Mouse (Mus musculus): ENCODE results near the gene Epn2. TPM values are rescaled to one million over a fixed set of nuclear protein-coding genes. Genes with fewer than 3 reads are reported as not detected.

Gene Epn2
- 10 to 100 TPM; 23.0 to 25.7 TPM for total RNA-seq (2021)
- long read RNA-seq, experiment 1, full-length matches to known transcripts, result 6 of 12 reads
- long read RNA-seq, experiment 1, partial matches to known transcripts, result 0 of 12 reads
- long read RNA-seq, experiment 1, other reads (novel, unspliced or antisense), result 6 of 12 reads
- long read RNA-seq, experiment 2, full-length matches to known transcripts, result 1 of 9 reads
- long read RNA-seq, experiment 2, partial matches to known transcripts, result 4 of 9 reads
- long read RNA-seq, experiment 2, other reads (novel, unspliced or antisense), result 4 of 9 reads

DNA sequence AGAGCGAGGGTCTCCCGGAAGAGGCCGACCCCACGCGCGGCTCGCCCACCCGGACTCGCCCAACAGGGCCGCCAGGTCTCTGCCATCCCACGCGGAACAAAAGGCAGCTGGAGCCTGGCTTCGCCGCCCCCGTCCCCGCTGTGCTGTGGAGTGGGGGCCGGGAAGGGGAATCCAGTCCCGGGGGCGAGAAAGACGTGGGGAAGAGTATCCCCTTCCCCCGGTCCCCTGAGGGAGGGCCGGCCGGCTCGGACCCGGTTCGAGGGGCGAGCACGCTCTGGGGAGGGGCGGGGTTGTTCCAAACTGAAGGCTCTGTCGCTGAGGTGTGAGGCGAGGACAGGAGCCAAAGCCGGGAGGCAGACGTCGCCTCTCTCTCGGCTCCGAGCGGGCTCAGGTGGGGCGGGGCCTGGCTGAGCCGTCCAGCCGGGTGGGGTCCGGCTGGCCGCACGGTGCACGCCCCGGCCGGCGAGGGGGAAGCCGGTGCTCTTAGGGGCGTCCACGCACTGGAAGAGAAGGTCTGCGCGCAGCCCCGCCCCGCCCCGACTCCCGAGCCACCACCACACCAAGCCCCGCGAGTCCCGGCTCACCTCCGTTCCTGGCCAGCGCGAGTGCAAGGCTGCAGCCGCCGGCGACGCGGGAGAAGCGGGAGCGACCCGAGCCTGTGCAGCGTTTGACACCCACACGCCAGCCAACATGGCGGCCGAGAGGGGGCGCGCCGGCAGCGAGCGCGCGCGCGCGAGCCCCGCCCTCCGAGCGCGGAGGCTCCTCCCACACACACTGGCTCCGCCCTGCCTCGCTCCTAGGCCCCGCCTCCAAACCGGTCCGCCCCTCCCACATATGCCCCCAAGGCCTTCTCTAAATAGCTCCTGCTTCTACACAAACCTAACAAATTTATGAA lies at the start of gene Epn2:
Gene Epn2 (minus strand): TSS at position 705 of the 895 bp plus-strand sequence.
- DNase-seq, result peak; percentile 79 to 86

DNA sequence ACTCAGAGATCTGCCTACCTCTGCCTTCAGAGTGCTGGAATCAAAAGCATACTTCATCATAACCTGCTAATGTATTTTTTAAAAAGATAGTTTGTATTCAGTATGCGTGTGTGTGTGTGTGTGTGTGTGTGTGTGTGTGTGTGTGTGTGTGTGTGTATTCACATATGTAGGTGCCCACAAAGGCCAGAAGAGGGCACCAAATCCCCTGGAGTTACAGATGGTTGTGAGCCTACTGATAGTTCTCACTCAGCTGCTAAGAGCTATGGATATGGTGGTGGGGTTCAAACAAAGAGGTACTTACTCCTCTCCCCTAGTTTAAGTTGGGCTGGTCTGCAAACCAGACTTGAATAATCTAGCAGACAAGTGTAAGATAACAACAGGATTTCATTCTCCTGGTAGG lies 47.0 kb upstream of the Epn2 start:
- DNase-seq, result no peak

DNA sequence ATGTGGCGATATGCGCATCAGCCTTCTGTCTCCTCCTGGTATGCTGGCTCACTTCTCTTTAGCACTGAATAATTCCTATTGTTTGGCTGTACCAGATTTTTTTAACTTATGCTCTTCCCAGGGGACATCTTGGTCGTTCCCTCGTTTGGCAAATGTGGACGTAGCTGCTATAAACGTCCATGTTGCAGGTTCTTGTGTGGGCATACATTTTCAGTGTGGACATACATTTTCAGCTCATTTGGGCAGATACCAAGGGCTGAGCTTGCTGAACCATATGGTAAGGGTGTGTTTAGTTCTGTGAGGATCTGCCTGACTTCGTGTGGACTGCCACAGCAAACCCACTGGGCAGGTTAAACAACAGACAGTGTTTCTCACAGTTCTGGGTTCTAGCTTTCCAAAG lies 45.6 kb upstream of the Epn2 start:
- no peak for DNase-seq

DNA sequence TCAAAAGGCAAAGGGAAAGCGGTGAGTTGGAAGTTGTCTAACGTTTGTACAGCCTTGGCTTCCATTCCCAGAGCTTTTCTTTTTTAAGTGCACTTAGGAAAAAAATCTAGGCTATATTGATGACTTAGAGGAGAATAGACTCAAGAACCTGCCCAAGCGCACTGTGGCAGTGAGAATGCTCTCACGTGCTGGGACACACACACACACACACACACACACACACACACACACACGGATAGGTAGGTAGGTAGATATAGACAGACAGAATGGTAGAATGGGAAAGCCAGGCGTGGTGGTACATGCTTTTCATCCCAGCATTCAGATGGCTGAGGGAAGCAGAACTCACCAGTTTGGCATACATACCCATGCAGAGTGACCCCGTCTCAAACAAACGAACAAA lies 41.3 kb upstream of the Epn2 start:
- DNase-seq, result no peak

DNA sequence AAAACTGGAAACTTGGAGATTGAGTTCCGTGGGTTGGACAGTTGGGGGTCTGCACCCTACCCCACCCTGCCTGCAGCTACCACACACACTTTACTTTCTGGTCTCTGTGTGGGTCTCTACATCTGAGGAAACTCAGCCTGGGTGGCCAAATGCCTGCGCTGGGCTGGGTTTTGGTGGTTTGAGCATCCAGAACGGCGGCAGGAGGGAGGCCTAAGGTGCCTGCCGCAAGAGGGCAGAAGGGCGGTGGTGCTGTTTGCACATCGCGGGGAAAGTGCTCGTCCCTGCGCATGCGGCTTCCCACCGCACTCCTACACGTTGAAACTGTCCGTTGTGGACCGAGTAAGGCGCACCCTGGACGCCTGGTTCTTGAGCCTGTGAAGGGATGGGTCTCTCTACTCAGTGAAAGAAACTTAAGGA lies 40.8 kb upstream of the Epn2 start:
- DNase-seq, result peak; percentile 82 to 92

DNA sequence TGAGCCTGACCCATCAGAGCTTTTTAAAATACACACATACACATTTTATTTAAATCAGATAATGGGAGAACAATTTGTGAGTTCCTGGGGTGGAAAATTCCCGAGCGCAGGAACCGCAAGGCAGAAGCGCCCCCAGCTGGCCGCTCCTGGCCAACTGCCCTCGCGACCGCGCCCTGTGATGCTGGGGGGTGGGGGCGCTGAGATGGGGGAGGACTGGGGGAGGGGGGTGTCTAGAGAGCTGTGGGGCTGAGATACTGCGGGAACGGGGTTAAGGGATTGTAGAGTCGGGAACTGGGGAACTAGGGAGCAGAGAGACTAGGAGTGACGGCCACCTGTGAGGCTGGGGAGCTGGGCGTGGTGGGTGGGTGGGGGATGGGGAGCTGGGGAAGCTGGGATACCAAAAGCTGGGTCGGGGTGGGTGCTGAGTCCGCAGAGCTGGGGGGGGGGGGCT lies 40.3 kb upstream of the Epn2 start:
- DNase-seq, result peak; percentile 65 to 81

DNA sequence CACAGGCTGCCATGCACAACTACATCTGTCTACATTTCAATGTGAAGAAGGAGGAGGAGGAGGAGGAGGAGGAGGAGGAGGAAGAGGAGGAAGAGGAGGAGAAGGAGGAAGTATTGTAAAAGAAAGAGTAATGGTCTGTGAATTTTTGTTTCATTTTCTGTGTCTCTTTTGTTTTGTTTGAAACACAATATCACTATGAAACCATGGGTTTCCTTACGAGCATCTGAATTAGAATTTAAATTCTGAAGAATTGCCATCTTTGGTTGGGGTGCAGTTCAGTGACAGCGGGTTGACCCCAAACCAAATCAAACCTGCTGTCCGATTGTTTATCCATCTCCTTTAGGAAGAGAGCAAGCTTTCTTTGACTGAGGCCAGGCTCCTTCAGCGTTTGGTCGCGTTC lies 39.9 kb upstream of the Epn2 start:
- DNase-seq, result no peak

DNA sequence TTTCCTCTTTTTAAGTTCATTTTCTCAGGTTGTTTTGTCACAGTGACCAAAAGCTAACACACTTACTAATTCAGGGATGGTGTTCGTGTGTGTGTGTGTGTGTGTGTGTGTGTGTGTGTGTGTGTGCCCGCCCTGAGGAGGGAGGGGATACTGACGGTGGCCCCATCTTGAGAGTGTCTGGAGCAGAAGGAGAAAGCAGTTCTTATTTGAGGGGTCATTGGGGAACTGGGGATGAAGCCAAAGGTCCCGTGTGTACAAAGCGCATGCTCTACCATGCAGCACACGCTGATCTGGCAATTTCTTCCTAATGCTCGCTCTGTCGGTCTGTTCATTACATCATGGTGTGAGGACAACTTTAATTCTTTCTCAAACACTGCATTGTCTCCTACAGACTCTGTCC lies 39.1 kb upstream of the Epn2 start:
- DNase-seq, result no peak

DNA sequence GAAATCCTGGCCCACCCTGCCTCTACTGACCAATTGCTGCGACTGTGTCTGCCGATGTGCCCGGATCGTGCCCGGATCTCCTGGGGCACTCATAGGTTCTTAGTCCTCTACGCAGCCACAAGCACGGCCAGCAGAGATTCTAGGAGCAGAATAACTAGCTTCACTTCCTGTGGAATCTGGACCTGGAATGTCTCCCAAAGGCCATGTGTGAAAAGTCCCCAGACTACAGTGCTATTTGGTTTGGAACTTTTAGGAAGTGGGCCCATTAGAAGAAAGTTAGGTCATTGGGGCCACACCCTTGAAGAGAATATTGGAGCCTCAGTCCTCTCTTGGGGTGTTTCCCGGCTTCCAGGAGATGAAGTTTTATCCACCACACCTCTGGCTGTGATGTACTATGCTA lies 38.6 kb upstream of the Epn2 start:
- DNase-seq, result no peak

DNA sequence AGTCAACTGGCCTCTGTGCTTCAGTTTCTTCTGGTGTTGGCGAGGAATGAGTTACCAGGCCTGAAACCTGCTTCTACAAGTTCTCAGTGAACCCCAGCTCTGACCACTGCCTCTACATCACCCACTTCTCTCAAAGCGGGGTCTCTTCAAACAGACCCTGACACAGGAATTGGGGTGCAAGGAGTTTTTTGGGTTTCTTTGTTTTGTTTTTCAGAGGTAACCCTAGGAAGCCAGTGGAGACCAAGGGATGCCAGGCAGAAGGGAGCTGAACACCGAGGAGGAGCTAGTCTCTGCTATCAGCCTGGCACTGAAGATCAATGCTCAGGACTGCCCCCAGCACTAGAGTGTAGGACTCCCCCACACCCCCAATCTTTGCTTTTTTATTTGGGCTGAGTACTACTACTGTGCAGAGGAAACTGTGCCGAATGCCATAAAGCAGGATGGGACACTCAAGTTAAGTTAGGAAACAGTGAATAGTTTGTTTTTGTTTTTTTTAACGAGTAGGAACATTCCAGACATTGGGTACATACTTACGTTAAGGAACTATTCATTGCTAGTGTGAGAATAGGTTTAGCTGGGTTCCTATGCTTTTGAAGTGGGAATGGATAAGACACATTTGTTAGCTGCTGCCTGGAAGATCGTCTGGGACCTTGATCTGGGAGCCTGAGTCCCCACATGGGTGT lies 37.9 kb upstream of the Epn2 start:
- DNase-seq, result no peak

DNA sequence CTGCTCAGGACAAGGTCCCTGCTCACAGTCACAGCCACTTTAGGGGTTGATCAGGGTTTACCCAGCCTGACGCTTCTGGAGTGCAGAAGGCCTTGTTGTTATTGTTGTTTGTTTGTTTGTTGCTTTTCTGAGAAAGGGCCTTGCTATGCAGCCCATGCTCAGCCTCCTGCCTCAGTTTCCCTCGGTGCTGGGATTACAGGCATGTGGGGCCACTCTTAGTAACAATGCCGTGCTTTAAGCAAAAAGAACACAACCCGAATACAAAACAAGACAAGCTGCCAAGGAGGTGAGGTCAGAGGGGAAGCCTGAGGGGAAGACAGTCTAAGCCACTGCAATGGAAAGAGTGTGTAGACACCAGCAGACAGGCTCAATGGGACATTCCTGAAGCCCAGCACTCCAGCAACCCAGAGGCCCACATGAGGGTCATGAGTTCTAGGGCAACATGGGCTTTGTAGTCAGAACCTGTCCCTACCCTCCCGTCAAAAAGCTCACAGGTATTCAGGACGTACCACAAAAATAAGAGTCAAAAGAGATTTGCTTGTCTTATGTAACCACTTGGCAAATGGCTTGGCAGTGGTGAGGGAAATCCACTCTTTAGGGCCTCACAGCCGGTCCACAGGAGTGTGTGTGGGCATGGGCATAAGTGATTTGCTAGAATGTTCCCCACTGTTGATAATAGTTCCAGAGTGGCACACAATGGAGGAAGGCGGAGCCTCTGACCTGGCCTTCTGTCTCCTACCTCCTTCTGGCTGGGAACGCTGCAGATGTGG lies 37.2 kb upstream of the Epn2 start:
- DNase-seq, result no peak

DNA sequence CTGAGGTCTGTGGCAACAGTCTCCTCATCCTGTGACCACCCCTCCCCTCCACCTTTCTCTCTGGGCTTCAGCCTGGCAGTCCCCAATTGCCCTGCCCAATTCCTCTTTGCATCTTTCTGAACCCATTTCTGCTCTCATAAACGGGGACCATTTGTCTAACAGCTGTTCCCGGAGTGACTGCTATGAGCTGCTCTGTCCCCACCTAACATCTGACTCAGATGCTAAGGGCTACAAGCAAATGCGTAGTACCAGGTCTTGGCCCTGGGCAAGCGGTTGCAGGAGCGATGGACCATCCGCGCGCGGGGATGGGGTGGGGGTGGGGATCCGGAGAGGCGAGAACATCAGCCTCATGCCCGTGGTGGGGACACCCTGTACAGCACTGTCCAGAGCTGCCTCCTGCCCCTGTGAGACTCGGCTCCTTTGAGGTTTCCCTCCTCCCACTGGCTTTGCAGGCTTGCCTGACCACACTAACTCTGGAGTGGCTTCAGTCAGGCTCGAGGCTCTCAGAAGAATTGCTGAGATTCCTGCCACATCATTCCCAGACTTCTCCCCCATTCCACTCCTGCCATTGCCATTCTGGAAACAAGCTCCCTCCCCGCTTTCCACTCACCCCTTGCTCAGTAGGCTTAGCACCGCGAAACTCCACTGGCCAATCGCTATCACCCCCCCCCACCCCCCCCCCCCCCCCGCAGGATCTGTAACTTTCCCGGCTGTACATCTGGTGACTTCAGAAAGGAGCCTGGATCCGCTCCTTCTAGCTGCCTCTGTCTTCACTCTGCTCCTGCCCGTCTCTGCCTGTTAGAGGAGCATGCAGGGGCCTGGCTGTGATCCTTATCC lies 36.4 kb upstream of the Epn2 start:
- no peak for DNase-seq

DNA sequence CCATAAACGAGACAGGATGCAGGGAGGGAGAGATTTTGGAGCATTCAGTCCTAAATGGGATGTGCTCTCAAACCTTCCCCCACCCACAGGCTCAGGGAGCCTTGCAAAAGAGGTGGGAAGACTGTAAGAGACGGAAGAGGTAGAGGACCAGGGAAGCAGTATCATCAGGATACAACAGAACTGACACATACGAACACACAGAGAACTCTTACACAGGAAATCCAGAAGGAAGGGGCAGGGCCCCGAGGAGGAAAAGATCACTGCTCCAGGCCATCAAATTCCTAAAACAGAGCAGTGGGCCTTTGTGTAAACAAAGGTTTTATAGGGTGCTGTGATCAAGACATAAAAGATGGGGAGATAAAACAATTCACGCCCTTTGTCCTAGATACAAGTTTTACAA lies 34.9 kb upstream of the Epn2 start:
- no peak for DNase-seq

DNA sequence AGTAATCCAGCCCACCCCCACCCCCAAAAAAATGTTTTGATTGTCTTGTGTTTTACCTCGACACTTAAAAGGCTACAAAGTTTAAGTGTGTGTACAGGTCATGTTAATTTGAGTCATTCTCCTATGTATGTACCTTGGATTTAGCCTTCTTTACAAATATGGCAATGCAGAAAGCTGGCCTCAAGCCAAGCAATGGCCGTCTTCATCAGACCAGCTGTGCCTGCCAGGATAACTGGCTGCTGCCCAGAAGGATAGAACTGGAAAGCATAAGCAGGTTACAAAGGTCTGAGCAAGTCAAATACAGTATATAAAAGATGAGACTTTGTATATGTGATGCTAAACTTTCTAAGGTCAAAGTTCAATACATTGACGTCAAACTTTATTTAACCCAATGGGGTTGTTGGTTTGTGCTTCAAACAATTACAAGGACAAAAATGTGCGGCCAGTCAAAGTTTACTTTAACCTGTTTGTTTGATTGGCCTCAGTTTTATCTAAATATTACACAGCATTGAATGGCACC lies 32.7 kb upstream of the Epn2 start:
- no peak for DNase-seq

DNA sequence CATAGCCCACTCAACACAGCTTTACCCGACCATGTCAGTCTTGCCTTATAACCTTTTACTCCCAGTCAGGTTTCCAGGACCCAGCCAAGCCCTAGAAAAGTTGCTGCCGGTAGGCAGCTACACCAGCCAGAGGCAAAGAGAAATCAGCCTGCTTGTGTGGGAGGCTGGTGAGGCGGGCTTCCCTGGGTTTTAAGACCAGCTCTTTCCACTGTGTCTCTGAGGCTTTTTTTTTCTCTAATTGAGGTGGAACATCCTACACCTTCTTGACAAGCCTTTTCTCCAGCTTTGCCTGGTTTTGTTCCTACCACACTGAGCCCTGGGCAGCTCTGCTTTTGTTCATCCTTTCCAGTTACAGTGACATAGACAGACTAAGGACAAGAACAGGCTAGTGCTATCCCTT lies 31.7 kb upstream of the Epn2 start:
- DNase-seq, result no peak

DNA sequence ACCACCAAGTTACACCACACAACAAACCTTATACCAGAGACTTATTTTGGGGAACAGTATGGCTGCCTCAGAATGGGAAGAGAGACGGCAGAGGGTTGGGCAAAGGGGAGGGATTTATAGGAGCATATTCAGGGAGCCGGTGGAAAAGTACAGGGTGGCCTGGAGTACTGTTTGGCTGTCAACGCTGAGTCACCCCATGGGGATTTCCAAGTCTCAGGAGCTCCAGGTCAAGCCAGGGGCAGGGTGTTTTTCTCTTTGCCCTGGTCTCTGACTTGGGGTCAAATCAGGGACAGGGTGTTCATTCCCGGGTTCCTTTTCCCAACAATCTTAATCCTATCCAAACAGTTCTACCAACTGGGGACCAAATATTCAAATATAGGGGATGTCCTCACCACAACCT lies 28.6 kb upstream of the Epn2 start:
- peak in 1 of 2 experiments; percentile 33 for DNase-seq

DNA sequence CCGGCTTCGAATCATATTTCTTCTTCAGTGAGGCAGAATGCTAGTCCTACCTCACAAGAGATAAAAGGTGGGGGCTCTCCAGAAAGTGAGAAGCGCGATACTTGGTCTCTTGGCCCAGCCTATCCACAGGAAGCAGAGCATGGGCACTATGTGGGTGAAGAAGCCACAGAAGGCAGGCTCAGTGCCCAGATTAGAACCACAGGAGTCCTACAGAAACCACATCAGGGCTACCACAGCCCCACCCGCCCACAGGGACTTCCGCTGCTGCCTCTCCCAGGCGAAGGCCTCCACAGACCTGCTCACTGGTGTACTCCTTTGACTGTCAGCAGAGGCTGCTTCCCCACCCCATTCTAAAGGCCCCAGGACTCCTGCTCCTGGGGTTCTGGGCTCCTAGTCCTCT lies 23.2 kb upstream of the Epn2 start:
- DNase-seq, result no peak

DNA sequence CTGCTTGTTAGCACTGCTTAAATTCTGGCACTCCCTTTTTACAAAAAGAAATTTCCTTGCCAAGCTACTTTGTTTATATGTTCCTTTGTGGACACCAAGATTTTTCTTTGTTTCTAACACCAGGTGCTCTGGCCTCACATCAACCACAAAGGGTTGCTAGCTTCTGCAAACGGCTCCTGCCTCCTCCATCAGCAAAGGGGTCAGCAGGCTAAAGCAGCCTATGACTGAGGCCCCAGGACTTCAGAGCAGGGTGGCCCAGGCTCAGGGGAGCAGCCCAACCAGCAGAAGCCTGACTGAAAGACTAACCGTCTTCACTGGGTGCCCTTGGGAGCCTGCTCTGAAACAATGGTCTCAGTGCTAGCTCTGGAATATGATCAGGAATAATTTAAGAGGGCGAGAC lies 22.0 kb upstream of the Epn2 start:
- no peak for DNase-seq

DNA sequence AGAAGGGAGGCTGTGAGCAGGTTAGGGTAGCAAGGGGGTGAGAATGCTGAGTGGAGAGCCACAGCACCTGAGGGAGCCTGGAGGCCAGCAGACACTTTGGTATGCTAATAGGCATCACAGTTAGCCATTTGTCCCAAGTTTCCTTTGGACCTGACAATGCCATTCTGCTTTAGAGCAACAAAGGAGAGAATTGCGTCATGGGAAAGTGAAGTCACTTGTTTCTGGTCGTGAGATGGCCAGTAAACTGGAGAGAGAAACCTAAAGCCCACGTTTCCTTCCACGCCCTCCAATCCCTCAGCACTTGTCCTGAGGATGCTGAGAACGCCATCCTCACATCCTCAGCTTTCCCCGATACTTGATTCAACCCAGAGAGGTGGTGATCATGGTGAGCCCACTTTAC lies 18.9 kb upstream of the Epn2 start:
- DNase-seq, result no peak

DNA sequence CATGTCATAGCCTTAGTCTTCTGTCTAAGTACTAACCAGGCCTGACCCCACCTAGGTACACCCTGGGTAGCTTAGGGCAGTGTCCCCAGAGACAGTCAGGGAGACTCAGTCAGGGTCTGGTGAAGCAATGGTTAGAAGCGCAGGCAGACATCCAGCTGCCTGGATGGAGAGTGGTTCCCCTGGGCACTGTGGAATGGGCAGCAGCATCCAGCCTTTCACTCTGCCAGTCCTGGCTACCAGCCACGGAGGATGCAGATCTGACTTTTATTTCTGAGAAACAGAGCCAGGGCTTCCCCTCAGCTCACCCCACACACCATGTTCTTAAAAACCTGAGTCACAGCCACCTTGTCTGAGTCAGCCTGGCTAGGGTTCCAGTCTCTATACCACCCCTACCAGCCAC lies 18.0 kb upstream of the Epn2 start:
- DNase-seq, result peak; percentile 24 to 60

DNA sequence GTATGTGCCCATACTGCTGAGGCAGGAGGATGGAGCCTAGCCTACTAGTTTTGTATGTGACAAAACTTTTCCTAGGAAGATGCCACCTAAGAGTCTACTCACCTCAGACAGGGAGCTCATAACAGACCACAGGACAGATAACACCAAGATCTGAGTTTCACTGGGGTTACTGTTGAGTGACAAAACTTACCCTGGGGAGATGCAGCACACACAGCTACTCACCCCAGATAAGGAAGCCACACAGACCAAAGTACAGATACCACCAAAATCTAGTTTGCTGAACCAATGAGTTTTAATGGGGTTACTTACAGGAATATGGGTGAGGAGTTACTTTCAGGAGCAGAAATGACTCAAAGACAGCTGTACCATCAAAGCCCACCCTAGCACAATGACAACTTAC lies 13.6 kb upstream of the Epn2 start:
- no peak for DNase-seq

Measured in adrenal gland, postnatal 36 days (tissue).